Mouse (Mus musculus) monocyte, adult 2 months (primary cell): ENCODE measurements around the gene Armh1.

ENCODE experiments used
- DNase-seq, 2 experiments: peaks; one replicate each; pipeline ENCODE4 v3.0.0; 2022; ENCODE audit warnings: low spot score in 2 of 2, low read depth in 1 of 2

Gene Armh1

GRCm38 (mm10) chr4:117169936-117170335, 82.0 kb downstream of the Armh1 start:
- no peak for DNase-seq
